Mouse (Mus musculus) midbrain, embryonic 13.5 days (tissue): ENCODE results near the gene Tbc1d9b. TPM values are rescaled to one million over a fixed set of nuclear protein-coding genes. Genes with fewer than 3 reads are reported as not detected.

Experiments used
- ATAC-seq: fragments of 200-750 bp; cut with Nextera tagmentation; 2 replicates; pipeline ENCODE4 v1.8.0; 2017; ENCODE audit warnings: mild to moderate bottlenecking, moderate TSS enrichment, moderate library complexity
- H3K27ac ChIP-seq: fragments of 300-500 bp; sonication (generic); 2 replicates; pipeline ENCODE4 v1.5.1; 2015; ENCODE audit warnings: inconsistent platforms, mild to moderate bottlenecking, moderate library complexity
- H3K27me3 ChIP-seq: fragments of 300-500 bp; sonication (generic); 2 replicates; pipeline ENCODE4 v1.6.1; 2015; ENCODE audit warnings: mild to moderate bottlenecking, inconsistent platforms
- H3K36me3 ChIP-seq: fragments of 300-500 bp; sonication (generic); 2 replicates; pipeline ENCODE4 v1.6.1; 2015; ENCODE audit warnings: mild to moderate bottlenecking, inconsistent platforms
- H3K4me1 ChIP-seq: fragments of 300-500 bp; sonication (generic); replicated peaks from 2 replicates; pipeline ENCODE4 v1.6.1; 2015; ENCODE audit warnings: inconsistent platforms
- H3K4me2 ChIP-seq: fragments of 300-500 bp; sonication (generic); replicated peaks from 2 replicates; pipeline ENCODE4 v1.6.1; 2015; ENCODE audit warnings: moderate library complexity, mild to moderate bottlenecking, inconsistent platforms
- H3K4me3 ChIP-seq: fragments of 300-500 bp; sonication (generic); replicated peaks from 2 replicates; pipeline ENCODE4 v1.5.1; 2015; ENCODE audit warnings: mild to moderate bottlenecking, inconsistent platforms
- H3K9ac ChIP-seq: fragments of 300-500 bp; sonication (generic); replicated peaks from 2 replicates; pipeline ENCODE4 v1.6.1; 2015; ENCODE audit warnings: mild to moderate bottlenecking, inconsistent platforms
- H3K9me3 ChIP-seq: fragments of 300-500 bp; sonication (generic); 2 replicates; pipeline ENCODE4 v1.6.1; 2016; ENCODE audit warnings: mild to moderate bottlenecking, inconsistent platforms
- WGBS: fragments of 180-500 bp; shearing (Covaris S2); methylation state at CpG from one replicate; pipeline ENCODE4 v1.1.7; 2015; 5-methylcytosine and 5-hydroxymethylcytosine counted together
- polyA plus RNA-seq: library from polyadenylated mRNA; unstranded; fragments of >200 nt; fragmentation: Nextera tagmentation; extraction: Ambion mirVana; gene quantifications from 2 replicates; pipeline ENCODE4 v1.2.1, GENCODE M21; 2015

The Tbc1d9b gene
- polyA plus RNA-seq, 1 experiment from 2014 or later, result 39.9 TPM

- Histone ChIP-seq H3K4me3 (no peak overlapping the region), H3K9ac (no peak overlapping the region), H3K4me1 (peaks cover 28% of the 10 kb centered on the region), H3K27ac (no peak overlapping the region), H3K4me2 (no peak overlapping the region), H3K9me3 (no peaks in the 10 kb centered on the region), H3K27me3 (no peaks in the 10 kb centered on the region), H3K36me3 (0 out of 2 replicates have a peak, but pooled peaks cover 3% of the 10 kb centered on the region)
- WGBS, result 61% methylated on average over 4 of the region's 4 CpGs
- ATAC-seq, result no peak
Measured at GRCm38 (mm10) chr11:50217811-50218210, 86.6 kb downstream of the Tbc1d9b start.

GRCm38 (mm10) chr11:50219833-50220232 is 88.6 kb downstream of the Tbc1d9b start:
- ATAC-seq, result no peak
- H3K9me3 ChIP-seq, result no peaks in the 10 kb centered on the region
- no peak overlapping the region for H3K4me2 ChIP-seq
- H3K9ac ChIP-seq, result no peak overlapping the region
- H3K27ac ChIP-seq, result no peak overlapping the region
- WGBS, result 35% methylated on average over 2 of the region's 2 CpGs
- H3K4me1 ChIP-seq, result peaks cover 37% of the 10 kb centered on the region
- H3K36me3 ChIP-seq, result 0 out of 2 replicates have a peak, but pooled peaks cover 3% of the 10 kb centered on the region
- H3K4me3 ChIP-seq, result no peak overlapping the region
- no peaks in the 10 kb centered on the region for H3K27me3 ChIP-seq

Other genes starting within 250 kb of the Tbc1d9b start
- 8.2 and 9.5 TPM in 2 replicates for gene Rasgef1c, start 229.6 kb upstream of the Tbc1d9b start, polyA plus RNA-seq
- 57.9 and 59.0 TPM in 2 replicates for gene Rnf130, start 106.0 kb upstream of the Tbc1d9b start, polyA plus RNA-seq
- gene Mrnip, start 43.0 kb downstream of the Tbc1d9b start, polyA plus RNA-seq, result 34.1 and 35.1 TPM in 2 replicates
- 271 and 280 TPM in 2 replicates for gene Sqstm1, start 79.4 kb downstream of the Tbc1d9b start, polyA plus RNA-seq
- 18.0 and 30.1 TPM in 2 replicates for gene Mgat4b, start 79.5 kb downstream of the Tbc1d9b start, polyA plus RNA-seq
- 0.89 and 1.2 TPM in 2 replicates for gene Ltc4s, start 107.2 kb downstream of the Tbc1d9b start, polyA plus RNA-seq
- 4.6 and 4.7 TPM in 2 replicates for gene Maml1, start 160.9 kb downstream of the Tbc1d9b start, polyA plus RNA-seq
- gene Canx, start 194.3 kb downstream of the Tbc1d9b start, polyA plus RNA-seq, result 262 TPM in 2 replicates
- 0.40 and 0.47 TPM in 2 replicates for gene Cby3, start 223.1 kb downstream of the Tbc1d9b start, polyA plus RNA-seq
- gene Hnrnph1, start 245.6 kb downstream of the Tbc1d9b start, polyA plus RNA-seq, result 686 and 713 TPM in 2 replicates